Mouse (Mus musculus) MEL (cell line): Measurements from ENCODE around the gene Nudt3.

Source experiments
- CTCF ChIP-seq, 3 experiments: IDR thresholded peaks in 2 of 3; conservative IDR thresholded peaks in 1 of 3; 2 replicates each; pipeline ENCODE4 v1.5.1; 2011 to 2012; ENCODE audit warnings: low read length in 3 of 3, low read depth in 2 of 3, mild to moderate bottlenecking in 2 of 3, improper control_type of control experiment in 1 of 3, inconsistent platforms in 1 of 3, mixed read lengths in 1 of 3, moderate library complexity in 1 of 3; ENCODE audit not compliant: control insufficient read depth in 1 of 3, insufficient read depth in 1 of 3, poor library complexity in 1 of 3, severe bottlenecking in 1 of 3
- SIN3A ChIP-seq: IDR thresholded peaks from 2 replicates; pipeline ENCODE4 v1.6.1; 2012; ENCODE audit warnings: low read length, improper control_type of control experiment, inconsistent platforms
- TCF12 ChIP-seq: IDR thresholded peaks from 2 replicates; pipeline ENCODE4 v1.6.1; 2014; ENCODE audit warnings: low read depth, mild to moderate bottlenecking, inconsistent platforms, low read length, improper control_type of control experiment, moderate library complexity

- TF ChIP-seq CTCF (IDR thresholded peaks at IDR 0.05 in 2 of 3, conservative IDR thresholded peaks at IDR 0.05 in 1 of 3; ENCODE audit: control insufficient read depth in 1 of 3, insufficient read depth in 1 of 3, low read depth in 2 of 3, low read length in 3 of 3, poor library complexity in 1 of 3, severe bottlenecking in 1 of 3) (peak in 1 of 3 experiments; percentile 7; a peak in 1 of 6 replicates), TCF12 (peak; percentile 60), SIN3A (peak; percentile 61)
Measured at GRCm38 (mm10) chr17:27556315-27557011, 66.8 kb downstream of the Nudt3 start, which contains the start of gene Hmga1.
